Mouse (Mus musculus) gastrocnemius, adult 18-20 months (tissue): ENCODE data around the gene Cuedc1. TPM values are rescaled to one million over a fixed set of nuclear protein-coding genes. Genes with fewer than 3 reads are reported as not detected.
"Not testable (repeated sequence)": the region's sequence is repeated elsewhere in the genome, so short reads cannot be mapped to it uniquely, and the experiment has no call there.

Experiments used
- DNase-seq: peaks from one replicate; pipeline ENCODE4 v3.0.0; 2021; ENCODE audit warnings: low spot score
- total RNA-seq, 2 experiments: library from RNA; stranded (reverse); gene quantifications; 2 replicates each; pipeline ENCODE4 v1.2.3; 2021

Gene Cuedc1
- total RNA-seq, 2 experiments from 2014 or later: 95.6 to 121 TPM

DNA sequence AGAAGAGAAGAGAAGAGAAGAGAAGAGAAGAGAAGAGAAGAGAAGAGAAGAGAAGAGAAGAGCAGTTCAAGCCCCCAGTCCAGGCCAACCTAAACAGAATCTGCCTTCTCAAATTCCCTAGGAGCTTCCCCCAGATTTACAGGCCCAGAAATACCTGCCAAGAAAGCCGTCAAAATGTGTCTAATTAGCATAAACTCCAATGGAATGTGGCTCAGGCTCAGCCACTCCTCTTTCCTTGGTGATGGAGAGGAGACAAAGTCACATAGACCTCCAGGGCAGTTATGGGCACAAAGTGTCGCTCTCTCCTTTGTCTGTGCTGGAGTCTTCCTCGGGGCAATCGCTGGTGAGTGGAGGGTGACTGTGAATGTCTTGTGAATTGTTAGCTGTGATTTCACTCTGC, 100.4 kb downstream of the Cuedc1 start:
- no peak for DNase-seq

DNA sequence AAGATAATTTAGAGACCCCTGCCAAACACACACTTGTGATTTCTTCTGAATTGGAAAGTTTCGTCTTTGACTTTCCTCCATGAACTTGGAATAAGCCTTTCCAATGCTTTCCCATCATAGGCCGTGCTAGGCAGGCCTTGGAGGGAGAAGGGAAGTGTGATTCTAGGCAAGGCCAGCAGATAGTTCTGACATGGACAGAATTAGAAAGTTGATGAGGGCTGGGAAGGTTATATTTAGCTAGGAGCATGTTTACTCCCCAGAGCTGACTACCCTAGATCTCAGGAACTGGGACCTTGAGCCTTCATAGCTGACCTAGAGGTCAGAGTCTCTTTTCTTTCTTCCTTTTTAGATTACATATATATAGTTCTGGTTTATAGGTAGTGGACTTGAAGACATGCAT, 103.3 kb downstream of the Cuedc1 start:
- peak; percentile 55 for DNase-seq

DNA sequence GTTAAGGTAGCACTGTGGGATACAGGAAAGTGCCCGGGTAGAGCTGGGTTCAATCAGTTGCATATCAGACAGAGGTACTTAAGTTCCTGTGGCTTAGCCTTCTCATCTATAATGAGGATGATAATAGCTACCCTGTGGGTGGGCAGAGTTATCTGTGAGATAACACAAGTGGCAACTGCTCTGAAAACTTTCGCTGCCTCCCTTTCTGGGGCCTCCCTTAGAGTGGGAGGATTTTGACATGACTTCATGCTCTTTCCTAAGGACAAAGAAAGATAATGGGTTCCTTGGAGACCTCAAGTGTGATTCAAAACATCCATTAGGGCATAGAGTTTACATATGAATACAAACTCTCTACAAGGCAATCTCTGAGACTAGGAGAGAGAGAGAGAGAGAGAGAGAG, 104.2 kb downstream of the Cuedc1 start:
- DNase-seq: no peak

DNA sequence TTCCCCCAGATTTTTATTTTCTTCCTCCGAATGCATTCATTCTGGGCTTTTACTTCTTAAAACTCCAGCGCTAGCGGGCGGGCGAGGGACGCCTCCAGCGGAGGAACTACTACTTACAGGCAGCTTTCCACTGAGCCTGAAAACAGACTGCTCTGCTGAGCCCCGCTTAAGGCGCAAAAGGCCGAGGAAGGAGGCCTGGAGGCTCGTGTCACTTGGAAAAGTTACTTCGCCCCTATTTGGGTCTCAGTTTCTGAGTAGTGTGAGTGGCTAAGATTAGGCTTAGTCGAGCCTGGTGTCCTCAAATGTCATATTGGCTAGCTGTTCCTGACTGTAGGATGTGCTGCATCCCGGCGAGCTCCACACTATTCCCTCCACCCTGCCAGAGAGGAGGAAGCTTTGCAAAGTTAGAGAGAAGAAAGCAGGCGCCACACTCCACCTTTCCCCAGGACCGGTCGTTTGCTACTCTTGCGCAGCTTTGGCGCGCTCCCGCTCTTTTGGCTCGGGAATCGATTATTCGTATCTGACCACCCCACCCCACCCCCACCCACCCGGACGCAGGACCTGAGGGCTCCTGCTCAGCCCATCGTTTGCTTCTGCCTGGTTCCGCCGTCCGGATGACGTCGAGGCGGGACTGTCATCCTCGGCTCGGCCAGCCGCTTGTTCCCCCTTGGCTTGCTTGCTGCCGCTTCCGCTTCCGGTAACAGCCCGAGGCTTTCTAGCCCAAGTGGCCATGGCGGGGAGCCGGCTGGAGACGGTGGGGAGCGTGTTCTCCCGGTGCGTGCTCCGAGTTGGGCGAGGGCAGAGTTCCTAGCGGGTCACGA, 106.1 kb downstream of the Cuedc1 start, which contains the start of gene Mrps23:
TSS of gene Mrps23 (plus strand) at position 677 of the 821 bp plus-strand sequence.
- DNase-seq: peak; percentile 94

DNA sequence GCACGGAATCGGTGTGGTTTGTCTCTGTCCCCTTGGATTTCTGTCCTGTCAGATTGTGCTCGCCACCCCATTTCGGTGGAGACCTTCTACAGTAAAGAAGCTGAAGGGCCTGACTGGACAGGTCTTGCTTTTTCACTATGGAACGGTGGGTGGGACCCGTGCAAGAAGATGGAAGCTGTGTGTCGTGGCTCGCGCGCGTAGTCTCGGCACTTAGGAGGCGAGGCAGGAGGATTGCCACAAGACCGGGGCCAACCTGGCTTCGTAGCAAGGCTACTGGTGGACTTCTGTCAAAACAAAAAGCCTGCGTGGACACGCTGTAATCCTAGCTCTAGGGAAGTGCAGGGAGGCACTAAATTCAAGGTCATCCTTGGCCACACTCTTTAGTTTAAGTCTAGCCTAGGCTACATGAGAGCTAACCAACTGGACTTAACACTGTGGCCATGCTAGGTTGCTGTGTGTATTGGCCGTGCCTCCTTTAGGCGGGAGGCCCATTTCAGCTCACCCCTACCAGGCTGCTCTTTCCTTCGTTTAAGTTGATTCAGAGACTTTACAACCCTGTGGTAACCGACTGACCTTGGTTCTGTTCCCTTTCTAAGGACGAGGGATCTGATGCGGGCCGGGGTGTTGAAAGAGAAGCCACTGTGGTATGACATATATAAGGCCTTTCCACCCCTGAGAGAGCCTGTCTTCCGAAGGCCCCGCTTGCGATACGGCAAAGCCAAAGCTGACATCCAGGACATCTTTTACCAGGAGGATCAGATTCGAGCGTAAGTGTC, 106.9 kb downstream of the Cuedc1 start:
- no peak for DNase-seq

DNA sequence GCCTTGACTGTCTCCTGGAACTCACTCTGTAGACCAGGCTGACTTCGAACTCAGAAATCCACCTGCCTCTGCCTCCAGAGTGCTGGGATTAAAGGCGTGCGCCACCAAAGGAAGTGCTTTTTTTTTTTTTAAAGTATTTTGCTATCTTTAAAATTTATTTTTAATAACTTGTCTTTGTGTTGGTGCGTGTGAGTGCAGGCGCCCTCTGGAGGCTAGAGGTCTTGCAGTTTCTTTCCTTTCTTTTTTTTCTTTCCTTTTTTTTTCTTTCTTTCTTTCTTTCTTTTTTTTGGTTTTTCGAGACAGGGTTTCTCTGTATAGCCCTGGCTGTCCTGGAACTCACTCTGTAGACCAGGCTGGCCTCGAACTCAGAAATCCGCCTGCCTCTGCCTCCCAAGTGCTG, 108.7 kb downstream of the Cuedc1 start:
- not testable (repeated sequence) for DNase-seq

DNA sequence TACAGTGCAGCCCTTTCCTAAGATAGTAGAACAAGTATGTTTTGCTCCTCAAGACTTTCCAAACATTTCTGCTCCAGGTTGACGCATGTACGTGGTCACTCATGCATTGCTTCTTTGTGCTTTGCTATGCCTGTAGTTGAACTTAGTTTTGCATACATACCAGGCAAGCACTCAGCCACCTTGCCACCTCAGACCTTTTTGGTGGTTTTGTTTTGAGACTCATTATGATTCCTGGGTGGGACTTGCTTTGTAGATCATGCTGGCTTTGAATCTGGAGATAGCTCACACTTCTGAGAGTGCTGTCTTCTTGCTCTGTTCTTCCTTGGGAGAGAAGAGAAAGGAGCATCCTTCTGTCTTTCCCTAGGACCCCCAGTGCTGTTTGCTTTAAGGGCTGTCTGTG, 109.8 kb downstream of the Cuedc1 start:
- DNase-seq: no peak

DNA sequence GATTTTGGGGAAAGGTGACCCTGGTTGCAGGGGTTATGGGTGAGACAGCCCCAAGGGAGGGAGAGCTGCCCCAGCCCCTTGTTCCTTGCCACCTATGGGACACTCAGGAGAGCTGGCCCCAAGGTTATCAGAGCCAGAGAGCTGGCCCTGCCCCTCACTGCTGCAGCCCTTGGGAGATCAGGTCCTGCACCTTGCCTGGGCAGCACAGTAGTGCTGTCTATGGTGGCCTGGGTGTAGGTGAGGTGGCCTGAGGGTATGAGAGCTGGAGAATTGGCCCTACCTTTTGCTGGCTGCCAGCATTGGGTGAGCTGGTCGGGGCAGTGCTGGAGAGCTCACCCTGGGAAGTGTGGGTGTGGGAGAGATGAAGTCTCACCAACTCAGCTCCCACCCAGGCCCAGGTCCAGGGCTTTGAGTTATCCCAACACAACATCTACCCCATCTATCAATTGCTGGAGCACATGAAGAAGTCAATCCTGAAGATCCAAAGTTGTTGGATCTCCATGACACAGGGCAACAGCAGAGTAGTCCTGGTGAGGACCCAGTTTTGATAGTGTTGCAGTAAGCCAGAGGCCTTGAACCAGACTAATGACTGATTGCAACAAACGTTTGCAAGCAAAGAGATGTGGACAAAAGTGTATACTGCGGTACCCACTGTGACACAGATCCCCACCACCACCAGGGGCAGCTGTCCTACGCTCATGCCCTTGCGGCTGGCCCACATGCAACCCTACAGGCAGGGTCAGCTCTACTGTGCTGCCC, 114.1 kb downstream of the Cuedc1 start:
- DNase-seq: no peak

DNA sequence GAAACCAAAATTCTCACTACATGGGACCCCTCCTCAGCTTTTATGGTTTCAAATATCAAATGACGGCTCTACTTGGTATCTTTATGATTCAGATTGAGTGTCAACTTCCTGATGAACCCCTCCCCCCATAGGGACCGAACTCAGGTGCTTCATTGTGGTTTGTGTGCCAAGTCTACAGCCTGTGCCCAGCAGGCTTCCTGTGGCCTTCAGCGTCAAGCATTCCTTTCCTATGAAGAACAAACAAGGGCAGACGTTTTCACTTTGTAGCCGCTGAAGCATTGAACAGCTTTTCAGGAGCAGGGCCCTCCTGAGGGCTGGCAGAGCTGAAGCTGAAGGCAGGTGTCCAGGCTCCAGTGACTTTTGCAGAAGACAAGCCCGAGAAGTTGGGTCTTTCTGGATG, 115.9 kb downstream of the Cuedc1 start:
- no peak for DNase-seq

DNA sequence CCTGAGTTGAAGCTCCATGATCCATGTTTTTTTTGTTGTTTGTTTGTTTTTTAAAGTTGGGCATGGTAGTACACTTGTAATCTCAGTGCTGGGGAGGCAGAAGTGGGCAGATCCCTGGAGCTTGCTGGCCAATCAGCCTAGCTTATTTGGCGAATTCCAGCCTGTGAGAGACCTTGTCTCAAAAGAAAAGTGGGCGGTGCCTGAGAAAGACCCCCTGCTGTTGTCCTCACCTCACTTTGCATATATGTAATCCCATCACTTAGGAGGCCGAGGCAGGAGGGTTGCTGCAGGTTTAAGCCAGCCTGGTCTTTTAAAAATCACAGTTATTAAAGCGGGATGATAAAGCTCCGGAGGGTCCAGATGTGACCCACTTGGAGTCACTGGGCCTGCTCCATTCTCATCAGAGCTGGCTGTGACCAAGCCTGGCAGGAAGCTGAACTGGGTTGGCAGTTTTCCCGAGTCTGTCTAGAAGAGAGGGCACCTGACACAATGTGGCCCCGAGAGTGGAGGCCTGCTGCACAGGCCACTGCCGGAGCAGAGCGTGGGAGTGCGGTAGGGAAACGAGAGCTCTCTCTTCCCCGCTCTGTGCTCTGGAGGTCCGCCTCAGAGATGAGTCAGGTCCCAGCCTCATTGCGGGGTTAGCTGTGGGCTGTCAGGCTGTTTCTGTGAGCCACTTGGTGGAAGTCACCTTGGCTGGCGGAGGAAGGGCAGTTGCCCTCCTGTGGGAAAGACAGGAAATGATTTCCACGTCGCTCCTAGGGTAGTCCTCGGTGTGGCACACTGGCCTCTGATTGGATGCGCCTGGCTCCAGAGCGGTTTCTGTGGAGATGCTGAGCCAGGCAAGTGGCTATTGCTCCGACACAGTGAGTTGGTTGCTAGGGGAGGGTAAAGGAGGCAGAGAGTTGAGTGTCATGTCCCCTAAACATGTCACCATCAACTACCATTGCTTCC, 117.3 kb downstream of the Cuedc1 start:
- no peak for DNase-seq

DNA sequence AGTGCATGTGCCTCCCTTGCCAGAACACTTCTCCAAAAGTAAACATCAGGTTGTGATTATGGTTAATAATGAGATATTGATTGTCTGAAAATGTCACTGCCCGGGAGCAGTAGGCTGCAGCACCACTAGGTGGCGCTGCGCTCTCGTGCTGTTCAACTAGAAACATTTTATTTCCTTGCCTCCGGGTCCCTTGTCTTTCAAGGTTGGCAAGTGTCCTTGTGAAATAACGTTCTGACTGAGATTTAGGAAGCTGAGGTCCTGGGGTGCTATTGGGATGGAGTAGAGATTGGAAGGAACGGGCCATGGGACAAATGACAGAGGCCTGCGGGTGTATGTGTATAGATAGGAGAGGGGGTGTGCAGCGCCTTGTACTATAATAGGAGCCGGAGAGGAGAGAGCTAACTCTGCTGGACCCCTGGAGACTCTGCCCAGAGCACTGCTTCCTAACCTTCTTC, 118.4 kb downstream of the Cuedc1 start:
- no peak for DNase-seq

DNA sequence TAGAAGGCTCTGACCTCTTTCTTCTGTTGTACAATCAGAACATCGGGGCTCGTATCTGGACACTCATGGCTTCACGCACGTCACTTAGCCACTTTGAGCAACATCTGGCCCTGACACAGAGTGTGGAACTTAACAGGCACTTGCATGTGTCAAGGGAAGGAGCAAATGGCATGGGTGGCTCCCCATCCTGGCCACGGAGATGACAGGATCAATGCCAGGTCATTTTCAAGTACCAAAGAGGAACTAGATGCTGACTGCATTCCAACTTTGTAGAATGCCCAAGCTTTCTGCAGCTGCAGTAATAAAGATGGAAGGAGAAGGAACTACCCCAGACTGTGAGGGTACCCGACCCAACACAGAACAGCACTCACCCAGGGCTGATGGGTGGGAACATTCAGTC, 120.3 kb downstream of the Cuedc1 start:
- no peak for DNase-seq

DNA sequence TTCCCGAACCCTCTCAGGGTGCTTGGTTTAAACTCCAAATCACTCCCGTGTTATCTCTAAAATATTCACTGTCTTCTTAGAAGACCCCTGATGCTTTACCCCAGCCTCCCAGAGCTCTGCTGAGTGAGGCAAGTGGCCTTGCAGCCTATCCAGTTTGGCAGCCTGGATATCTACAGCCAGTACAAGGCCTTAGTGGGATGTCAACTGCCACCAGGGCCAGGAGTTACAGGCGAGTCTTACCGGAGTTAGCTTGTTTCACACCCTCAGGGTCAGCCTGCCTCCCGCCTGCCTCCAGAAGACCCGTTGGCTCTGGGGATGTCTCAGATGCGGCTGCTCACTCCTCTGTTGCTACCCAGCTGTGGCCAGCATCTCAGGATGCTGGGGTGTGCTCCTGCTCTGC, 120.7 kb downstream of the Cuedc1 start:
- no peak for DNase-seq

DNA sequence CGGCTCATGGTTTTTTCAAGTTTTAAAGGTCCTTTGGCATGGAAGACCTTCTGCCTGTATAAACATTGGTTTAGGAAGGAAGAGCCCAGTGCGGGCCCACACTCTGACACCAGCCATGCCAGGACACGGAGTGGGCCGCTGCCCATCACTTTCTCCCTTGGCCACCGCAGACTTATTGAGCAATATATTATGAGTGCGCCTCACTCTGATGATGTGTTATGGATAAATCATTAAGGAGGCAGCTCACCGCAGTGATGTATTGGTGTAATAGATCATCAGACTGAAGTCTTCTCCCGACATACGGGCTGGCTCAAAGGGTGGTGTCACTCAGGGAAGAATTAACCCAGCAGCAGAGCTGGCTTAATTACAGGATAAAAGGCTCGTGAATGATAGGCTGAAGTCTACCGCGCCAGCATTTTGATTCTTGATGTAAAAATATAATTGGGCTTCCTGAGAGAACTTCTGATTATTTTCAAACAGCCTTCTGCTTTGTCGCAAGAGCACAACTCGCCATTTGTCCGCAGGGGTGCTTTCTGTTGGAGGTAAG, 124.1 kb downstream of the Cuedc1 start:
- no peak for DNase-seq

DNA sequence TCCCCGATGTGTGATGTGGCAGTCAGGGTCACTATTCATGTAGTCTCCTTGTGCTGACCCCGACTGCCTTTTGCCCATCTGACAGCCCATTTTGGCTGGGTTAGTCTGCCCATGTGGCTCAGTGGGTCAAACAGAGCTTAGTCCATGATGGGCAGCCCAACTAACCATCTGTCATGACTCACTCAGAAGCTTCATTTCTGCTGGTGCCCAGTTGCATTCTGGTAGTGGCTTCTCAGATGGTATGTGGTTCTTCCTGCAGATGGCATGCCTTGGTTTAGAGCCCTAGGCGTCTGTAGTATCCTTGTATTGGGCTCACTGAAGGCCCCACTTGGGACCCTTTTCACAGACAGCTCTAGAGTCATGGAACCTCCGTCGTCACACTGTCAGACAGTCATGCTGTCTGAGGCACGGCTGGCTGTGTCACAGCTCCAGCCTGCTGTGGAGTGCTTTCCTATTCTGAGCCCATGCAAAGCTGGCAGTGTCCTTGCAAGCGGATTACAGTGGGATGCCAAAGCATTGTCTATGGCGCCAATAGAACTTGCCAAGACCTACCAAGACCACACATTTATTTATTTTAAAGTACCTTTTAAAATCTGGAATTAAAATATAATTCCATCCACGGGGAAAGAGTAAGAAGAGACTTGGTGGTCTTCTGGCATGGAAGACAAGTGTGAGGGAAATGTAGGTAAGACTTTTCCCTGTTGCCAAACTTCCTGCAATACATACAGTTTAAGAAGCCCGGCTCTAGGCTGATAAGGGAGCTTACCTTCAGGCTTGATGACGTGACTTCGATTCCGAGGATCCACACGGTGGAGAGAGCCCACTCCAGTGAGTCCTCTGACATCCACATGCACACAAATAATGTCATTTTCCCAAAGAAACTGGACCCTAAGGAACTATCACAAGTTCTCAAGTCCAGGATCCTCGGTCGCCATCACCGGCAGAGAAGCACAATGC, 129.4 kb downstream of the Cuedc1 start:
- no peak for DNase-seq

DNA sequence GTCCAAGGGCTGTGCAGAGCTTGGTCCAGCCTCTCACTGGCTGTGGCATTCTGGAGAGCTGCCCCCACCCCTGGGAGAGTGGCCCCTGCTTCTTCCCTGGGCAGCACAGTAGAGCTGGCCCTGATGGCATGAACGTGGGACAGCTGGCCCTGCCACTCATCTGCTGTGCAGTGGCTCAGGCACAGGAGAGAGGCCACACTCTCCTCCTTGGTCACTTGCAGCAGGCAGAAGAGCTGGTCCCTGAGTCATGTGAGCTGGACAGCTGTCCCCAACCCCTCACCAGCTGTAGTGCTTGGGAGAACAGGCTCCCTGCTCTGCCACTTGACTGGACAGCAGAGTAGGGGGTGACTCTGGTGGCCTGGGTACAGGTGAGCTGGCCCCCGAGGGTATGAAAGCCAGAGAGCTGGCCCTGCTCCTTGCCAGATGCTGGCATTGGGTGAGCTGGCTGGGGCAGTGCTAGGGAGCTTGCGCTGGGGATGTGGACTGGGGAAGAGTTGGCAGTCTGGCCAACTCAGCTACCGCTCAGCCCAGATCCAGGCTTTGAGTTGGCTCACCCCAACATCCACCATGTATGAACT, 133.4 kb downstream of the Cuedc1 start:
- DNase-seq: peak; percentile 83

DNA sequence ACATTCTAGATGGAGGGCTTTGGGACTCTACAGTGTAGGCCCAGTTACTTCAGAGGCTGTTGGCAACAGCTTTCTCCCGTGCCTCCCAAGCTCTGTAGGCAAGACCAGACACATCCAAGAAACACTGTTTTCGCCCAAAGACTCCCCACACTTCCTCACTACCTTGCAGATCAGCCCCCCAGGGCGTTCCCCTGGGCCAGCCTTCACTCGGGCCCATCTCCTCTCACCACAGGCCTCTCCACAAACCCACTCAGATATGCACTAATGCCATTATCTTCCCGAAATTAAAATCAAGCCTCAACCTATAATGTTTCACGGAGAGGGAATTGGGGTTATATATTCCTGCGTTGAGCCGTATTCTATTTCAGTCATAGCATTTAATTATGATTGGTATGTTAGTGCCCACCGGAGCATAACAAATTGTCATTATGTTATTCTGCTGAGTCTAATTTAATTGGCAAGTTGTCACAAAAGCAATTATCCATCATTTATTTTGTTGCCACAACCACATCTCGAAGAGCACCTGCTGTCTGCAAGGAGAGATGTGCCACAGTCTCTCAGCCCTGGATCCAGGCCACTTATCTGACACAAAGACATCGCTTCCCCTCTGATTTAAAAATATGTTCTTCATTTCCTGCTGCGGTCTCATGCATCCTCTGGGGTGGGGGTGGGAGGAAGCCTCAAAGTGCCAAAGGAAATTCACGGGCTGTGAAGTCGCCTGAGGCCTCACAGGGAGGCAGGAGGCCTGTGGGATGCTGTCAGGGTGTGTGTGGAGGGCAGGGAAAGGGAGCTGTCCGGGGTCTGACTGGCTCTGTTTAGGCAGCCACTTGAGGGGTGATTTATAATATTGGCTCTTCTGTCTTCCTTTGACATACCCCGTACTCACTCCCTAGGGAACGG, 135.9 kb downstream of the Cuedc1 start:
- DNase-seq: no peak

DNA sequence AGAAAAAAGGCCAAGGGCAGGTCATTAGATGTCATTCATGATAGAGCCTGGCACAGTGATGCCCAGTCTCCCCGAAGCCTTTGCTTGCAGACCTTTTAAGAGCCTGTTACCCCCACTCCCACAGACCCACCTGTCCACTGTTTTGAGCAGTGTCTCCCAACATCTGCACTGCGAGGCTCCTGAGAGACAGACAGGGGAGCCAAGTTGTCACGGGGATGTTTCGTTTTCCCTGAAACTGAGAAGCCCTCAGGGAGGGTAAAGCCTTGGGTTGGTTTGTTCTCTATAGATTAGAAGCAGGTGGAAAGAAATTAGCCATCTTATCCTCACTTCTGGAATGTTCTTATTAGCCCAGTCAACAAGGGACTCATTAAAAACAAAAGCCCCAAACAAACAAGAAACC, 136.9 kb downstream of the Cuedc1 start:
- DNase-seq: peak; percentile 39
